ENCODE assay signal across 8 mouse cellular contexts in genomic region chr15:12577054-12577696, GRCm38 (mm10).
DNase-seq lines count a peak whose midpoint lies in the region; ATAC-seq lines count a peak whose summit lies in the region.

No protein-coding gene starts in this region.

- peak overlapping the region; percentile 32 for H3K4me2 ChIP-seq in midbrain, embryonic 12.5 days (replicated peaks)

- H3K9me3 ChIP-seq in midbrain, embryonic 12.5 days, result no peaks in the 10 kb centered on the region

- whole genome bisulfite sequencing in midbrain, embryonic 12.5 days, result 17% methylated on average over 11 of the region's 11 CpGs

- intact Hi-C loops in left cerebral cortex, postnatal 4 days (cut with DNase I), result loop anchor here (2.0 to 10.0 kb wide), 3 partner anchors 206 to 602 kb away; no protein-coding TSS in a partner anchor

- DNase-seq in 3T3-L1 (ENCODE audit: low read depth, low spot score), result peak; percentile 63
- peak; percentile 60 for DNase-seq in NIH3T3 (ENCODE audit: low read depth)
- peak; percentile 74 for DNase-seq in embryo, embryonic 11 days
- DNase-seq in heart, adult 9 months (ENCODE audit: low spot score in 2 of 2), result peak; percentile 21 to 66
- DNase-seq in kidney, adult 11 months, result peak; percentile 37
- DNase-seq in left cerebral cortex, postnatal 4 days, result peak; percentile 33
- peak; percentile 50 for DNase-seq in thymus, postnatal 25 days

- no peaks in the 10 kb centered on the region for H3K36me3 ChIP-seq in midbrain, embryonic 12.5 days

- H3K9ac ChIP-seq in midbrain, embryonic 12.5 days (replicated peaks), result 0 out of 2 replicates have a peak overlapping the region, but pooled peaks have one; percentile 8

- no peaks in the 10 kb centered on the region for H3K27me3 ChIP-seq in midbrain, embryonic 12.5 days

- 0 out of 2 replicates have a peak, but pooled peaks cover 5% of the 10 kb centered on the region for H3K4me1 ChIP-seq in midbrain, embryonic 12.5 days

- no peak overlapping the region for H3K27ac ChIP-seq in midbrain, embryonic 12.5 days (replicated peaks)

- ATAC-seq in midbrain, embryonic 12.5 days (ENCODE audit: low FRiP score, low read depth), result peak; percentile 69

- no peak overlapping the region for H3K4me3 ChIP-seq in midbrain, embryonic 12.5 days
